Mouse (Mus musculus) bone marrow macrophage, adult 2 months (primary cell): ENCODE results near the gene Tut1. TPM values are rescaled to one million over a fixed set of nuclear protein-coding genes. Genes with fewer than 3 reads are reported as not detected.
"Not testable (repeated sequence)": the region's sequence is repeated elsewhere in the genome, so short reads cannot be mapped to it uniquely, and the experiment has no call there.

Experiments
- H3K27ac ChIP-seq: 2 replicates; pipeline ENCODE4 v1.5.1; 2012; ENCODE audit warnings: low read depth, low read length; ENCODE audit not compliant: insufficient read depth
- H3K4me1 ChIP-seq: 2 replicates; pipeline ENCODE4 v1.6.1; 2012; ENCODE audit warnings: low read length; ENCODE audit not compliant: control insufficient read depth, insufficient read depth
- H3K4me3 ChIP-seq: 2 replicates; pipeline ENCODE4 v1.5.1; 2012; ENCODE audit warnings: mild to moderate bottlenecking, low read length, moderate library complexity; ENCODE audit not compliant: insufficient read depth
- CTCF ChIP-seq: IDR thresholded peaks from 2 replicates; pipeline ENCODE4 v1.5.1; 2012; ENCODE audit warnings: low read depth, mild to moderate bottlenecking, low read length, moderate library complexity
- POLR2A ChIP-seq: IDR thresholded peaks from 2 replicates; pipeline ENCODE4 v1.6.1; 2012; ENCODE audit warnings: mild to moderate bottlenecking, low read depth, low read length, borderline replicate concordance
- polyA plus RNA-seq: library from polyadenylated mRNA; stranded (reverse); fragments of >200 nt; gene quantifications from 2 replicates; pipeline ENCODE4 v1.2.4, GENCODE M21; 2012; ENCODE audit not compliant: missing spikeins, insufficient read depth, insufficient read length

Tut1 gene
- polyA plus RNA-seq, 1 experiment, result 12.5 TPM

- Histone ChIP-seq H3K4me3 (peak overlapping the region; percentile 12), H3K4me1 (peaks cover 74% of the 10 kb centered on the region), H3K27ac (peak overlapping the region; percentile 72)
- TF ChIP-seq CTCF (no peak), POLR2A (no peak)
Observed at GRCm38 (mm10) chr19:8997546-8997945, 43.9 kb downstream of the Tut1 start.

- Histone ChIP-seq H3K4me3 (no peak overlapping the region), H3K4me1 (peaks cover 67% of the 10 kb centered on the region), H3K27ac (0 out of 2 replicates have a peak overlapping the region, but pooled peaks have one; percentile 67)
- TF ChIP-seq CTCF, result no peak
- TF ChIP-seq POLR2A, result no peak
Observed at GRCm38 (mm10) chr19:8998546-8998945, 44.9 kb downstream of the Tut1 start.

GRCm38 (mm10) chr19:8999223-8999622, 45.6 kb downstream of the Tut1 start:
- TF ChIP-seq CTCF (no peak), POLR2A (no peak)
- Histone ChIP-seq H3K27ac (no peak overlapping the region), H3K4me1 (peaks cover 62% of the 10 kb centered on the region), H3K4me3 (no peak overlapping the region)

GRCm38 (mm10) chr19:9006915-9007314, 53.3 kb downstream of the Tut1 start:
- not testable (repeated sequence) for H3K4me1 ChIP-seq, H3K4me3 ChIP-seq, H3K27ac ChIP-seq

Other genes starting within 250 kb of the Tut1 start
- gene Slc3a2, start 230.5 kb upstream of the Tut1 start, polyA plus RNA-seq, result 160 and 172 TPM in 2 replicates
- 22.2 and 25.8 TPM in 2 replicates for gene Wdr74, start 218.0 kb upstream of the Tut1 start, polyA plus RNA-seq
- gene 1700092M07Rik, start 213.1 kb upstream of the Tut1 start, polyA plus RNA-seq, result not detected in 2 replicates
- gene Stx5a, start 212.4 kb upstream of the Tut1 start, polyA plus RNA-seq, result 84.2 and 100 TPM in 2 replicates
- gene Nxf1, start 196.8 kb upstream of the Tut1 start, polyA plus RNA-seq, result 142 and 162 TPM in 2 replicates
- 28.3 and 34.4 TPM in 2 replicates for gene Tmem223, start 182.9 kb upstream of the Tut1 start, polyA plus RNA-seq
- gene Tmem179b, start 179.4 kb upstream of the Tut1 start, polyA plus RNA-seq, result 147 and 148 TPM in 2 replicates
- gene Taf6l, start 167.4 kb upstream of the Tut1 start, polyA plus RNA-seq, result 14.8 and 18.1 TPM in 2 replicates
- gene Polr2g, start 155.3 kb upstream of the Tut1 start, polyA plus RNA-seq, result 62.4 and 62.5 TPM in 2 replicates
- gene Zbtb3, start 151.3 kb upstream of the Tut1 start, polyA plus RNA-seq, result 2.0 and 2.4 TPM in 2 replicates
- 37.6 and 38.7 TPM in 2 replicates for gene Ttc9c, start 134.5 kb upstream of the Tut1 start, polyA plus RNA-seq
- gene Hnrnpul2, start 133.8 kb upstream of the Tut1 start, polyA plus RNA-seq, result 94.2 and 102 TPM in 2 replicates
- 45.4 and 59.2 TPM in 2 replicates for gene AC129217.1, start 124.1 kb upstream of the Tut1 start, polyA plus RNA-seq
- gene Bscl2, start 116.4 kb upstream of the Tut1 start, polyA plus RNA-seq, result 77.4 and 81.8 TPM in 2 replicates
- not detected in 2 replicates for gene Gng3, start 114.7 kb upstream of the Tut1 start, polyA plus RNA-seq
- not detected in 2 replicates for gene Lrrn4cl, start 103.1 kb upstream of the Tut1 start, polyA plus RNA-seq
- gene Ubxn1, start 82.4 kb upstream of the Tut1 start, polyA plus RNA-seq, result 193 and 215 TPM in 2 replicates
- gene Uqcc3, start 72.9 kb upstream of the Tut1 start, polyA plus RNA-seq, result 37.2 and 40.9 TPM in 2 replicates
- gene Lbhd1, start 70.1 kb upstream of the Tut1 start, polyA plus RNA-seq, result 12.6 and 13.7 TPM in 2 replicates
- gene Gm49403, start 69.9 kb upstream of the Tut1 start, polyA plus RNA-seq, result not detected in 2 replicates
- 40.1 and 43.1 TPM in 2 replicates for gene 1810009A15Rik, start 65.0 kb upstream of the Tut1 start, polyA plus RNA-seq
- 4.9 TPM in 1 of 2 replicates, not detected in the other for gene Gm49416, start 64.9 kb upstream of the Tut1 start, polyA plus RNA-seq
- gene Ints5, start 60.8 kb upstream of the Tut1 start, polyA plus RNA-seq, result 11.5 and 11.8 TPM in 2 replicates
- gene Ganab, start 55.8 kb upstream of the Tut1 start, polyA plus RNA-seq, result 82.5 and 91.3 TPM in 2 replicates
- 35.5 and 40.8 TPM in 2 replicates for gene B3gat3, start 33.5 kb upstream of the Tut1 start, polyA plus RNA-seq
- 2.5 and 3.6 TPM in 2 replicates for gene Rom1, start 24.5 kb upstream of the Tut1 start, polyA plus RNA-seq
- 33.1 and 33.7 TPM in 2 replicates for gene Eml3, start 24.3 kb upstream of the Tut1 start, polyA plus RNA-seq
- gene Mta2, start 12.0 kb upstream of the Tut1 start, polyA plus RNA-seq, result 78.6 and 81.2 TPM in 2 replicates
- gene Eef1g, start 13.2 kb downstream of the Tut1 start, polyA plus RNA-seq, result 220 and 226 TPM in 2 replicates
- 440 and 513 TPM in 2 replicates for gene Ahnak, start 35.4 kb downstream of the Tut1 start, polyA plus RNA-seq
- not detected in 2 replicates for gene Scgb1a1, start 134.1 kb downstream of the Tut1 start, polyA plus RNA-seq
- gene Asrgl1, start 181.8 kb downstream of the Tut1 start, polyA plus RNA-seq, result 4.0 and 6.0 TPM in 2 replicates